Mouse (Mus musculus) left cerebral cortex, adult 8-10 months (tissue): Measurements from ENCODE around the gene Extl1. TPM values are rescaled to one million over a fixed set of nuclear protein-coding genes. Genes with fewer than 3 reads are reported as not detected.
"Not testable (repeated sequence)": the region's sequence is repeated elsewhere in the genome, so short reads cannot be mapped to it uniquely, and the experiment has no call there.

ENCODE experiments used
- DNase-seq, 2 experiments: peaks; one replicate each; pipeline ENCODE4 v3.0.0; 2022; ENCODE audit warnings: low spot score in 2 of 2
- total RNA-seq, 4 experiments: library from RNA; stranded (reverse); gene quantifications; 2 replicates each; pipeline ENCODE4 v1.2.4; 2022

The Extl1 gene
- total RNA-seq, 4 experiments from 2014 or later, result 42.7 to 51.5 (median 47.1) TPM

DNA sequence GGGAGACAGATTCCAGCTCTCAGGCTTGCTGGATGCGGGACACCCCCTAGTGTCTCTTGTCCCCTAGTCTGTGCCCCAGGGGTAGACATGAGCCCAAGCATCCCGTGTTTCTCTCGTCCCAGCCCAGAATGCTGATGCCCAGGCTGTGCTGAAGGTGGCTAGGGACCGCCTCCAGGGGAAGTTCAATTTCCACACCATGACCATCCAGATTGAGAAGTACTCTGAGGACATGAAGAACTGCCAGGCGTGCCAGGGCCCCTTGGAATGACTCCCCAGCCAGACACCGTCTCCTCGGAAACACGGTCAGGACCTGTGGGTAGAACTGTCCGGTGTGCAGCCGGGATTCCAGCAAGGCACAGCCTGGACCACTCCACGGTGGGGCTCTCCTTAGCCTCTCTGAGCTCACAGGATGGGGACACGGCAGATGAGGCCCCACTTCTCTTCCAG is 31.4 kb downstream of the Extl1 start:
- DNase-seq, result no peak

DNA sequence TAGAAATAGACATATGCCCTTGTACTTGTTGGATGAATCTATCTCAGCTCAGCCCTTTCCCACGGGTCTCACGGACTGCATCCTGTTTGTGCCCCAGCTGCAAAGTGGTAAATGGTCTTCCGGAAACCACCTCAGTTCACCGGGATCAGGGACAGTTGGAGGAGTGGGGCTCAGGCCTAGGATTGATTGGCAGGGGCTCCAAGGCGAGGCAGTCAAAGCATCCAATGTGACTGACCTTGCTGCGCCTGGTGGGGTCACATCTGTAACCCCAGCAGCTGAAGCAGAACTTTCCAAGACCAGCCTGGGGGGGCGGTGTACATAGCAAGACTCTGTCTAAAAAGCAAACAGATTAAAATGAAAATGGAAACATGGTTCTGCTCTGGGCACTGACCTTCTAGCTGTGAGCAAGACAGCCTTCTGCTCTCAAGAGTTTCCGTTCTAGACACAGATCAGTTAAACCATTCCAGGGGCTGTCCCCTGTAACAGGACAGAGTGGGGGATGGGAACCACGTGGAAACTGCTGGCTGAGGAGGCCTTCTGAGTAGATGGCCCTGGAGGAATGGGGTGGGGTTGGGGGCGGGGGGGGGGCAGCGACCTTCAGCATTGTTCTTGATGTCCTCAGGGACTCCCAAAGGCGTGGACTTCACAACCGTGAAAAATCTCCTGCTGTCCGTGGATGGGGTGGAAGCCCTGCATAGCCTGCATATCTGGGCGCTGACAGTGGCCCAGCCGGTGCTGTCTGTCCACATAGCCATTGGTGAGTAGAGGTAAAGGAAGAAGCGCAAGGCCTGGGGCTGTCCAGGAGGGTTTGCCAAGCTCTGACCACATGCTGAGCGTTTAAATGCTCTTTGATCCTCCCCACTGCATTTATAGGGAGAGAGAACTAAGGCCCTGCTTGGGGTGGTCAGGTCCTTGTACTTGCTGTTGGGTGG is 32.1 kb downstream of the Extl1 start:
- no peak for DNase-seq

- DNase-seq, result no peak
Measured at GRCm38 (mm10) chr4:134350641-134351040, 33.0 kb downstream of the Extl1 start.

- no peak for DNase-seq
Measured at GRCm38 (mm10) chr4:134349829-134350228, 33.8 kb downstream of the Extl1 start.

DNA sequence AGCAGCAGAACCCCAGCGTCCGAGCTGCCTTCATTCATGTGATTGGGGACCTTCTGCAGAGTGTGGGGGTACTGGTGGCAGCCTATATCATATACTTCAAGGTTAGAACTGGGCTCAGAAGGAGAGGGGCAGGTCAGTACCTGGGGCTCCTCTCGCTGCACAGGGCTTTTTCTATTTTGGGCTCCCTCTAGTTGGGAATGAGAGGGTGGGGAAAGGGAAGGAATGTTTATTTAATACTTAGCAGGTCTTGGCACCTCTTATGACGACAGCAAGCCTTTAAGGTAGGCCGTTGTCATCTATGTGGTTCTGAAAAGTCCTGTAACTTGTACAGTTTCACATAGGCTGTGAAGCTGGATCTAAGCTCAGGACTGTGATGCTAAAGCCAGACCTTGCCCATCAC is 35.1 kb downstream of the Extl1 start:
- DNase-seq, result no peak

GRCm38 (mm10) chr4:134348078-134348477 is 35.6 kb downstream of the Extl1 start:
- DNase-seq, result no peak

GRCm38 (mm10) chr4:134345802-134346201 is 37.8 kb downstream of the Extl1 start:
- no peak for DNase-seq

DNA sequence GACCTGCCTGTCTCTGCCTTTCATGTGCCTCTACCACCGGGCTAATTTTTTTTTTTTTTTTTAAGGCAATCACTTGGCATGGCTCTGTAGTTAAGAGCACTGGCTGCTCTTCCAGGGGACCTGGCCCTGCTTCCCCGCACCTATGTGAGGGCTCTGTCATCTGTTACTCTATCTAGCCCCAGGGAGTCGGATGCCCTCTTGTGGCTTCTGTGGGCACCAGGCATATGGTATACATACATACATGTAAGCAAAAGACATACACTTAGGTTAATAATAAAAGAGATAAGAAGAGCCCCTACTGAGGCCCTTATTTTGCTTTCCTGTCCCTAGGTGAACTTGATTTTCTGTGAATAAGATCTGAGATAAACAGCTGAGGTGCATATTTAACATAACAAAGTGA is 39.0 kb downstream of the Extl1 start:
- DNase-seq, result no peak

- DNase-seq, result no peak
Measured at GRCm38 (mm10) chr4:134343071-134344031, 40.3 kb downstream of the Extl1 start, which contains the start of gene Slc30a2. Slc30a2 (plus strand) TSS chr4:134343181.

- no peak for DNase-seq
Measured at GRCm38 (mm10) chr4:134342213-134342779, 41.4 kb downstream of the Extl1 start.

DNA sequence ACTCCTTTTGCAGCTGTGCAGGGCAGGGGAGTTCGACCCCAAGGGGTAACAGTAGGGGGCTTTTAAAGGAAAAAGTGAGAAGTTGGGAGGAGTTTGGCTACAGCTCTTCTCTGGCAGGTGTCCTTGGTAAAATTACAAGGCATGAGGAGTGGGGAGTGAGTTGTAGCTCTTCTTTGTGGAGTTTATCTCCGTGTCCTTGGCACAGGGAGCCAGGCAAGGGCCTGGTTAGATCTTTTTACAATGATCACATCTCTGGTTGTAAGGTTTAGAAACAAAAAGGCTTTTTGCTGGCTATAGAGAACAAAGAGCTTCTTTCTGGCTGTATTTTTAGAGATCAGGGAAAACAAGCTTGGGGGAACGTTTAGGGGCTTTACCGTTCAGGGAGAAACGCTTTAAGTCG is 42.4 kb downstream of the Extl1 start:
- not testable (repeated sequence) for DNase-seq

DNA sequence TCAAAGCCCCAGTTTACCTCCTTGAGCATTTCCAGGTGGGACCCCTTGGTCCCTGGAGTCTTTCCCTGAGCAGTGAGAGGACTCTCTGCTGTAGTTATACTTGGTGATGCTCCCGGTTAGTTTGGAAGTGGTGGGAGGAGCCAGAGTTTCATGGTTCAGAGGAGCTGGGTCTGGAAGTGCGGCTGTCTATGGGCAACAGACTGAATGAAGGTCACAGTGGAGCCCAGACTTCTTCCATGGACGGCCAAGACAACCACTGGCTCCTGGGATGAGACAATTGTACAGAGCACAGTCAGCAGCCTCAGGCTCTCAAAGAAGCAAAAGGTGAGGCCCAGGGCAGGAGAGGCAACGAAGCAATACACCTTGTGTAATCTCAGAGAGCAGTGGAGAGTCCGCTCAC is 53.4 kb downstream of the Extl1 start:
- no peak for DNase-seq

DNA sequence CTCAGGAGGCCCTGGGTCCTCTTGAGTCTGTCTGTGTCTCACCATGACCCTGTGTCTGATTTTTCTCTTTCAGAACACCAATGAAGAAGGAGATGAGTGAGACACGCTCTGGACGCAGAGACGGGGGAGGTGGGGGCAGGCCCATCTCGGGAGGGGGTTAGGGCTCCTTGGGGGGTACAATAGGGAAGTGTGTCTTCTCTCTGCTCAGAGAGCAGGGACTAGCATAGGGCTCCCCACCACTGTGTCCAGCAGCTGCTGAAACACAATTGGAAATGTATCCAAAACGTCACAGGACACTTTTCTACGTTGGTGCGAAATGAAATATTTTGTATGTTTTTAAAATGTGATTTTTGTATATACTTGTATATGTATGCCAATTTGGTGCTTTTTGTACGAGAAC is 54.8 kb downstream of the Extl1 start:
- no peak for DNase-seq

DNA sequence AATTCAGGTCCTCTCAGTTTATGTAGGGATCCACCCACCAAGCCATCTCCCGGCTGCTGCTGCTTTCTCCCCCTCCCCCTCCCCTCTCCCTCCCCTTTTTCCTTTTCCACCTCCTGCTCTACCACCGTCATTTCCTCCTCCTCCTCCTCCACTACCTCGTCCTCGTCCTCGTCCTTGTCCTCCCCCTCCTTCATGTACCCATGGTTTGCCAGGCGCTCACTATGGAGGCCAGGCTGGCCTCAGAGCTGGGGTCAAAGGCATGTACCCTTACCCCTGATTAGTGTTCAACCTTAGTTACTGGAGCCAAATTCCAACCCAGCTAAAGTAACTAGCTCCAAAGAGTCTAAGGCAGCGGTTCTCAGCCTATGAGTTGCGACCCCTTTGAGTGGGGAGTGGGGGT is 55.5 kb downstream of the Extl1 start:
- DNase-seq, result no peak

- no peak for DNase-seq
Measured at GRCm38 (mm10) chr4:134326859-134327530, 56.7 kb downstream of the Extl1 start.

GRCm38 (mm10) chr4:134324655-134325054 is 59.0 kb downstream of the Extl1 start:
- DNase-seq, result no peak

- DNase-seq, result no peak
Measured at GRCm38 (mm10) chr4:134321524-134321923, 62.1 kb downstream of the Extl1 start.

DNA sequence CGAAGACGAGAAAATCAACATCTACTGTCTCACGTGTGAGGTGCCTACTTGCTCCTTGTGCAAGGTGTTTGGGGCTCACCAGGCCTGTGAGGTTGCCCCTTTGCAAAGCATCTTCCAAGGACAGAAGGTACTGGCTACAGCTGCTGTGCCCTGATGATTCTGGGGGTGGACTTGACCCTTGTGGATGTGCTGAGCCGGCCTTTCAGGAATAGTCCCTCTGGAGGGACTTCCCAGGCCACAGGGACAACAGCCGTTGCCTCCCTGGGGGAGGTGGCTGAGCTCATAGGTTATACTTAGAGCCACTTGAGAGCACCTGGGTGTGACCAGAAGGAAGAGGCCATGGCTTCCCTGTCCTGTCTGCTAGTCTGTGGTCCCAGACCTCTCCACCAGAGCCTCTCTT is 64.0 kb downstream of the Extl1 start:
- DNase-seq, result no peak

DNA sequence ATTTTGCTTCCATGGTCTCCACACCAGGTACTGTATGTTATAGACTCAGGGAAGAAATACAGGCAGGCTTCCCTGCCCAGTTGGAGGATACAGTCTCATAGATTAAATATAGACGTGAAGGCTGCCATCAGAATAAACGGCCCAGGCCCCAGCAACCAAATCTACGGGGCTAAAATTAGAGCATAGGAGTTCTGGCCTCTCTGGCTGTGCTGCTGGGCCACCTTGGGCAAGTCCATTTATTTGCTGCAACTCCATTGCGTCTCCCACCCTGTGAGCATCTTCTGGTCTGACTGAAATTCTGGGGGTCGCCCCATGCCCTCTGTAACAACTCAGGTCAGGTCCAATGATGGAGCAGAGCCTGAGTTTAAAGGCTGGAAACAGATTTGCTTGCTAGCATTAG is 64.6 kb downstream of the Extl1 start:
- no peak for DNase-seq

DNA sequence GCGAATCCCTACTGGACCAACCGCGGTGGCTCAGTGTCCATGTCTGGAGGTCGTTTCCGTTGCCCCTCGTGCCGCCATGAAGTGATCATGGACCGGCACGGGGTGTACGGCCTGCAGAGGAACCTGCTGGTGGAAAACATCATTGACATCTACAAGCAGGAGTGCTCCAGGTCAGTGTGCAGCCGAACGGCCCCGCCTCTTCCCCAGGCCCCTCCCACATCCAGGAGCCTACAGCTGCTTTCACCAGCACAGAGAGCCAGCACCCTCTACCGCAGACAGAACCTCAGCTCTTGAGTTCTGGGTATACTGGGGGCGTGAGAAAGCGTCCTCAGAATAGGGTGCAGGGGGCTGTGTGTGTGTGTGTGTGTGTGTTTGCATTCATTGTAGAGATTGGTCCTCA is 67.3 kb downstream of the Extl1 start:
- no peak for DNase-seq

GRCm38 (mm10) chr4:134315470-134315869 is 68.2 kb downstream of the Extl1 start:
- DNase-seq, result no peak
